Mouse (Mus musculus): ENCODE measurements around the gene Arl4c. TPM values are rescaled to one million over a fixed set of nuclear protein-coding genes. Genes with fewer than 3 reads are reported as not detected.

Arl4c gene
- total RNA-seq, 2 experiments from 2014 or later = 7.8 to 8.8 TPM

DNA sequence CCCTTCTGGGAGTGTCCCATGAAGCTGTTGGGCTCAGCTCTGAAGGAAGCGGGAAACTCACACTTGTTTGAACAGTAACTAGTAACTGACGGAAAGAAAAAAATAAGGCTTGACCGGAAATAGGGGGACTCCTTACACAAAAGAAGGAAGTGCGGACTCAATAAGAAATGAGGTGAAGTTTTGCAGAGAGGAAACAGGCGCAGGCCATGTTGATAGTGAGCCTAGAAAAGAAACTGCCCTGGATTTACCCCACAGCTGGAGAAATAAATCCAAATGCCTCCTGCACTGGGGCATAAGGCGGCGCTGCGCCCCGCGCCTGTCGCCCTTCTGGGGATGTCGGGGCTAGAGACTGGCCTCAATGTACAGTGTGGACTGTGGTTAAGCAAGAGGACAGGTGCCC, 66.4 kb downstream of the Arl4c start:
- peak in 1 of 2 experiments; percentile 28 for DNase-seq
- intact Hi-C loops (cut with DNase I) = loop anchor here (5.0 kb wide), 1 partner anchor 73 kb away; no protein-coding TSS in a partner anchor

DNA sequence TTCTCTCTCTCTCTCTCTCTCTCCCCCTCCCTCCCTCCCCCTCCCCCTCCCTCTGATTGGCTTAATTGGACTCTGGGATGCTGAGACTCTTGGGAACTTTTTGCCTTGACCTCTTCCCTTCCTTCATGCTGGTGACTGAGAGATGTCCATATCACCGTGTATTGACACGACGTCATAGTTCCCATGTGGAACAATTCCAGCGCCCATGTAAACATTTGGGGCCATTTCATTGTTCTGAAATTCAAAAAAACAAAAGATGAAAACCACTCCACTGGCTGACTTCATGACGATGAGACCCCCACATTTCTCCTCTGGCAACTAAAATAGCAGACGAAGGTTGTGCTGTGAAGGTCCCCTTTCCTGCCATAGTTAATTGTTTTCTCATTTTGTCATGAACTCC, 69.2 kb downstream of the Arl4c start:
- DNase-seq = no peak

DNA sequence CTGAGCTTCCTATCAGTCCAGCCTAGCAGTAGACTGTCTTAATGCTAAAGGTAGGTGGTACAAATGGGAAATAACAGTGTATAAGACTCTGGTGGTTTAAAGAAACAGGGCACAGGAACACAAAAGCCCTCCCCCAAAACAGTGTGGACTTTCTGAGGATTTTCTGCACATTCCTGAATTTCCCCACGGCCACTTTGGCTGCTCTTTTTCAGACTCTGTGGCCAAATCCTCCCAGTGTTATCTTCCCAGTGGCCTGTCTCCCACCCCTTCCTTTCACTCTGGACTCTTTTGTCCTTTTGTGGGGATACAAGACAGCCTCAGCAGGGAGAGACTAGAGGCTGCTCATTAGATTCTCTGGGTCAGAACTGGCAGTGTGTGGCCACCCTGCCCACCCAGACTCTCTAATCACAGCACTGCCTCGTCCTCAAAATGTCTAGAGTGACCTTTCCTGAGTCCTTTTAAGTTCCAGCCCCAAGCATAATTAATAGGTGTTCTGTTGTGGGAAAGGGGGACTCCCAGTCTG, 72.0 kb downstream of the Arl4c start:
- no peak for DNase-seq
- intact Hi-C loops (cut with DNase I) = loop anchor here (5.0 kb wide), 1 partner anchor 72 kb away; the partner anchor contains the start of gene Arl4c

More for the DNA sequence above, 69.2 kb downstream of the Arl4c start:
- intact Hi-C loops (cut with DNase I) = no loop called here

DNA sequence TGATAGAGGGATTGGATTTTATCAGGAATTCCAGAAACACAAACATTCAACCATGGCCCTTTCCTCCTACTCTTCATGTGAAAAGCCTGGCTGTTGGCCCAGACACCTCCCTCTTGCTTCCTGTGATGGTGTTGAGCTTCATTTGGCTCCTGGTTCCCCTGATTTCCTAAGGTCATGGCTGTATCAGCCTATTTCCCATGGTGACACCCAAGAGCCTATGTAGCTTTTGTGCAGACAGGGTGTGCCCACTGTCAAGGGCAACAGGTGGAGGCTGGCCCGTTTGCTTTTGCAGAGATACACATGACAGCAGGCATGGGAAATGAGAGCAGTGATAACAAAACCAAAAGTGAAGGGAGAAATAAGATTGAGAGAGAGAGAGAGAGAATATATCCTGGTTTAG, 76.8 kb downstream of the Arl4c start:
- peak; percentile 18 to 47 for DNase-seq
- intact Hi-C loops (cut with DNase I) = loop anchor here (5.0 kb wide), 1 partner anchor 77 kb away; the partner anchor contains the start of gene Arl4c

DNA sequence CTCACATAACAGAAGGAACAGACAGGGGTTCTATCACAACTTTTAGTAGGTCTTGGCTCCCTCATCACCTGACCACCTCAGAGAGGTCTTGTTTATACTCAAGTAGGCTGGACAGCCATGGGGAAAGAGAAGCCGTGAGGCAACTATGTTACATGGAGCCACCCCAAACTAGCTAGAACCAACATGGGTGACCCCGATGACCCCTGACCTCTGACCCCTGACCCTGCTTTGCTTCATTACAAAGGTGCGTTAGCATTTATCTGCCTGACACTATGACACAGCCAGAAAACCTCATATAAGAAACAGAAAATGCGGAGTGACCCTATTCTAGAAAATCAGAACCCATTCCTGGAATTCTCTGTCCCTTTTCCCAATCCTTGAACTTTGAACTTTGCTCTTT, 77.6 kb downstream of the Arl4c start:
- intact Hi-C loops (cut with DNase I) = loop anchor here (5.0 kb wide), 1 partner anchor 167 kb away; no protein-coding TSS in a partner anchor
- no peak for DNase-seq

DNA sequence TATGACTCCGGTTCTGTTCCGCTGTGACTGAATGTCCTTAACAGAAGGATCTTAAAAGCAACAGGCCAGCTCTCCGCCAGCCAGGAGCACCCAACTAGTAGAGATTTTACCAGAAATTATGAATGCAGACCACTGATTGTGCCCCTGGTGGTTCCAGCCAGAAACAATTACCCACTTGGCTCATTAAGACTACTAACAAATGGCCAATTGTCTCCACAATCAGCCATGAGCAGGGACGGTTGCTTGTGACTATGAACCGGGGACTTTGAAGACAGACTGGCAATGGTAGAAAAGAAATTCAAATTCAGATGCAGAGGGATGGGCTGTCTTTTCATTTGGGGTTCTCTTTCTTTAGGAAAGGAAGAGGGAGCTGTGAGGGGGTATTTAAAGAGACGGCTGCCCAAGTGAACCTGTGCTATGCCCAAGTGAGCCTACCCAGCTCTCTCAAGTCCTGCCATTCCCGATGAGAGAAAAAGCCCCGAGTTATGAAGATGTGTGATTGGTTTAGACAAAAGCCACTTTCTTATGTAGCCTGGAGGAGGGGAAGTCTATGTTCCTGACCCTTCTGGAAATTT, 78.4 kb downstream of the Arl4c start:
- no peak for DNase-seq
- intact Hi-C loops (cut with DNase I) = loop anchor here (5.0 kb wide), 1 partner anchor 166 kb away; no protein-coding TSS in a partner anchor

Other genes with a start within 250 kb of the Arl4c start
- not detected for gene Glrp1, start 192.2 kb downstream of the Arl4c start, total RNA-seq (2021)